Mouse (Mus musculus) heart, adult 2 months (tissue): Measurements from ENCODE around the gene Duoxa2. TPM values are rescaled to one million over a fixed set of nuclear protein-coding genes. Genes with fewer than 3 reads are reported as not detected.

Experiments used
- DNase-seq, 2 experiments: peaks; one replicate each; pipeline ENCODE4 v3.0.0; 2021
- H3K27ac ChIP-seq: fragments of 200-600 bp; 2 replicates; pipeline ENCODE4 v1.8.1; 2022
- H3K27me3 ChIP-seq: fragments of 200-500 bp; 2 replicates; pipeline ENCODE4 v1.6.1; 2012; ENCODE audit warnings: mild to moderate bottlenecking, low read length, inconsistent platforms, mixed read lengths; ENCODE audit not compliant: control insufficient read depth, insufficient read depth
- H3K36me3 ChIP-seq: fragments of 200-500 bp; 2 replicates; pipeline ENCODE4 v1.6.1; 2012; ENCODE audit warnings: low read length, inconsistent platforms; ENCODE audit not compliant: control insufficient read depth, insufficient read depth
- H3K4me1 ChIP-seq: fragments of 200-500 bp; 2 replicates; pipeline ENCODE4 v1.6.1; 2011; ENCODE audit warnings: low read length; ENCODE audit not compliant: control insufficient read depth, insufficient read depth
- H3K4me3 ChIP-seq: fragments of 200-600 bp; 2 replicates; pipeline ENCODE4 v1.8.1; 2022
- H3K79me2 ChIP-seq: fragments of 200-500 bp; replicated peaks from 2 replicates; pipeline ENCODE4 v1.6.1; 2012; ENCODE audit warnings: mild to moderate bottlenecking, inconsistent platforms, low read length, moderate library complexity, mixed read lengths; ENCODE audit not compliant: control insufficient read depth, insufficient read depth
- H3K9ac ChIP-seq: fragments of 200-500 bp; 2 replicates; pipeline ENCODE4 v1.6.1; 2012; ENCODE audit warnings: low read depth, mild to moderate bottlenecking, control low read depth, inconsistent platforms, low read length, mixed read lengths
- CTCF ChIP-seq: fragments of 200-600 bp; IDR thresholded peaks from 2 replicates; pipeline ENCODE4 v1.8.1; 2022; ENCODE audit warnings: antibody characterized with exemption, mild to moderate bottlenecking, moderate library complexity
- EP300 ChIP-seq: fragments of 200-500 bp; IDR thresholded peaks from 2 replicates; pipeline ENCODE4 v1.6.1; 2011; ENCODE audit warnings: low read depth, low read length, control low read depth; ENCODE audit not compliant: insufficient read depth
- POLR2A ChIP-seq: fragments of 200-500 bp; IDR thresholded peaks from 2 replicates; pipeline ENCODE4 v1.6.1; 2011; ENCODE audit warnings: mild to moderate bottlenecking, low read depth, low read length, control low read depth; ENCODE audit not compliant: insufficient read depth
- WGBS: fragments of 180-500 bp; shearing (Covaris S2); methylation state at CpG from one replicate; pipeline ENCODE4 v1.1.7; 2018; 5-methylcytosine and 5-hydroxymethylcytosine counted together
- intact Hi-C: fragments of 180-260 bp; cut with DNase I; formaldehyde crosslinking; loops from one replicate; pipeline ENCODE4 v1.15.1; 2025
- polyA plus RNA-seq: library from polyadenylated mRNA; depleted of rRNA; stranded (reverse); fragments of >200 nt; gene quantifications from 2 replicates; pipeline ENCODE4 v1.2.3, GENCODE M21; 2012
- total RNA-seq, 2 experiments: library from RNA; stranded (reverse); gene quantifications; 2 replicates each; pipeline ENCODE4 v1.2.3; 2021

Gene Duoxa2
- total and polyA plus RNA-seq, 3 experiments, result 0.18 to 0.23 (median 0.21) TPM

DNA sequence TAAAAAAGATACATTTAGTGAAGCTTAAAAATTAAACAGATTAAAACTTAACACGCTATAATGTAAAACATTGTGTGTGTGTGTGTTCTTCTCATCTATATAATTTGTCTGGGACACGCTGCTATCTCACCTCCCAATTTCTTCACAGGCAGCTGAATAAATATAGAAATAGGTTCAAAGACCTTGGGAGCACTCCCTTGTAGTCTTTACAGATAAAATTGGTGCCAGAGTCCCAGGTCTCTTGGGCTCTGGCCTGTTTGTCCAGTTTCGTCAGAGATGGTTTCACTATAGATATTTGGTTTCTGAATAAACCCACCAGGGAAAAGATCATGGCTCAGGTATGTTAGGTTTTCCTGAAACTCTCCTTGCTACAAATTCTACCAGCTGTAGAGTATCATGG lies 19.9 kb upstream of the Duoxa2 start:
- Histone ChIP-seq H3K27ac (no peak overlapping the region), H3K4me1 (no peaks in the 10 kb centered on the region), H3K79me2 (no peaks in the 10 kb centered on the region), H3K36me3 (no peaks in the 10 kb centered on the region), H3K9ac (no peak overlapping the region), H3K27me3 (no peaks in the 10 kb centered on the region; the same call in 1 of the 2 replicates), H3K4me3 (no peak overlapping the region)
- no peak for DNase-seq
- WGBS, result 78% methylated on average over 3 of the region's 3 CpGs
- intact Hi-C loops, result no loop called here
- TF ChIP-seq CTCF (no peak), EP300 (no peak), POLR2A (no peak)

DNA sequence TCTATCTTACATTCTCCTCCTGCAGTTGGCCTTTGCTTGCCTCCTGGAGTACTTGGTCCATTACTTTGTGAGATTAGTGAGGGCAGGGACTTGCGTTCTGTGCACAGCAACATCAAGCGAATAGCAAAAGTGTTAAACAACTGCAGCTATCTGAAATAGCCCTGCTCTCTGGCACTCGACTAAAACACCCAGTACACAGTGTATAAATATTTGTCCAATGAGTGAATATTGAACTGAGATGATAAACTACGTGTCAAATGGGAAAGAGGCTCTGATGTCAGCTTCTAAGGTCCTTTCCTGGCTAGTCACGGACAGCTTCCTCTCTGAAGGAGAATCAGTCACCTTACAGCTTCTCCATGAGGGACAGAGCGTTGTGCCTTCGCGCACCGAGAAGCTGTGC lies 14.6 kb upstream of the Duoxa2 start:
- Histone ChIP-seq H3K36me3 (no peaks in the 10 kb centered on the region), H3K9ac (no peak overlapping the region), H3K27ac (no peak overlapping the region), H3K4me1 (peaks cover 3% of the 10 kb centered on the region; the same call in 1 of the 2 replicates), H3K27me3 (no peaks in the 10 kb centered on the region; the same call in 1 of the 2 replicates), H3K4me3 (no peak overlapping the region), H3K79me2 (no peaks in the 10 kb centered on the region)
- intact Hi-C loops, result no loop called here
- 82% methylated on average over 9 of the region's 9 CpGs for WGBS
- TF ChIP-seq POLR2A (no peak), CTCF (no peak), EP300 (no peak)
- no peak for DNase-seq

DNA sequence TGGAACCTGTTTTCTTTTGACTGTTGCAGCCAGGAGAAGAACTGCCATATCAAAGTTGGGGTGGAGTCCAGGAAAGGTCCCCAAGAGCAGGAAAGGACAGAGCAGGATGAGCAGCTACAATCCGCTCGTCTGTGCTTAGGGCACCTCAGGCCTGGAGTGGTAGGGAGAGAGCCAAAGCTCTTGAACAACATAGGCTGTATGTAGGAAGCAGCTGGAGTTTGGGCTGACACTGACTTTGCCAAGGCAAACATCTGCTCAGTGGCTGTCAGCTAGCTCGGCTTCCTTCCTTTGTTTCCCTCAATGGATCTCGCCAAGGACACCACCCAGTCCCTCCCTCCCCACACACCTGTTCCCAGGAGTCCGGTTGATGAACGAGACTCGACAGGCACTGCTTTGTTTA lies 12.6 kb upstream of the Duoxa2 start:
- DNase-seq, result peak in 1 of 2 experiments; percentile 46
- intact Hi-C loops, result no loop called here

GRCm38 (mm10) chr2:122294916-122295315 lies 3.8 kb upstream of the Duoxa2 start:
- no peak for DNase-seq
- WGBS, result 12% methylated on average over 7 of the region's 7 CpGs
- no peak for TF ChIP-seq CTCF
- no peak for TF ChIP-seq POLR2A
- TF ChIP-seq EP300, result no peak
- no peaks in the 10 kb centered on the region for H3K36me3 ChIP-seq
- intact Hi-C loops, result no loop called here
- peaks cover 16% of the 10 kb centered on the region for H3K27me3 ChIP-seq
- no peak overlapping the region for H3K9ac ChIP-seq
- no peak overlapping the region for H3K27ac ChIP-seq
- H3K79me2 ChIP-seq, result no peaks in the 10 kb centered on the region
- H3K4me1 ChIP-seq, result no peaks in the 10 kb centered on the region
- H3K4me3 ChIP-seq, result no peak overlapping the region

More for the DNA sequence above, 12.6 kb upstream of the Duoxa2 start:
- Histone ChIP-seq H3K9ac (no peak overlapping the region), H3K4me1 (peaks cover 3% of the 10 kb centered on the region; the same call in 1 of the 2 replicates), H3K27ac (no peak overlapping the region), H3K36me3 (no peaks in the 10 kb centered on the region), H3K4me3 (no peak overlapping the region), H3K27me3 (no peaks in the 10 kb centered on the region), H3K79me2 (no peaks in the 10 kb centered on the region)
- WGBS, result 36% methylated on average over 7 of the region's 7 CpGs
- peak; percentile 42; the same call in 1 of the 2 replicates for TF ChIP-seq EP300
- TF ChIP-seq CTCF, result no peak

DNA sequence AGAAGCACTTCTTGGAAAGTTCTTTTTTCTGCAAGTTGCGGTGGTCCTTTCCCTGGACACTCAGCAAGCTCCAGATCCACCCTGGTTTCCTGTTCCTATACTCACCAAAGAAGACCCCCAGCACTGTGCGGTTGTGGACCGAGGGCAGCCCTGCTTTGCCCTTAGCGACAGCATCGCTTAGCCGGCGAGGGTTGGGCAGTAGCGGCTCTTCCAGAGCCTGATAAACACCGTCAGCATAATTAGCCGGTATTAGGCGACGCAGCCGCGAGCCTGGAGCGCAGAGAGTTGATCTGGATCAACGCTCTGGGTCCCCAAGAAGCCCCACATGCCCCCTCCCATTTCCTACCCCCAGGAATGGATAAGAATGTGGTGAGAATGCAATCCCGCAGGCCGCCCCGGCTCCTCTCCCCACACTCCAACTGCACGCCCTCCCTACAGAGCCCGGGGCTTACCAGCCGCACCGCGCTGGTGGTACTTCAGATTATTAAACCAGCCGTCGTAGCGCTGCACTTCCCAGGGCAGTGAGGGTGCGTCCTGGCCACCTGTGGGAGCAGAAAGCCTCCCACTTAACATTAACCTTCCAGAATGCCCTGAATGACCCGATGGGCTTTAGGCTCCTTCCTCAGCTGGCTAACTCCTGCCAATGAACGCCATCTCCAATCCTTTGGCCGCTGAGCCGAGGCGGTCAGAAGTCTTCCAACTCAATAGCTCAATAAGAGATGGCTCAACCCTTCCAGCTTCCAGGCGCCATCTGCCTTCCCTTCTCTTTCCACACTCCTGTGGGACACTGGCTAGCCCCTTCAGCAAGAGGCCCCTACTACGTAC lies 1.2 kb upstream of the Duoxa2 start:
- H3K79me2 ChIP-seq, result no peaks in the 10 kb centered on the region
- no peak for DNase-seq
- peaks cover 1% of the 10 kb centered on the region; the same call in 1 of the 2 replicates for H3K4me1 ChIP-seq
- no peak overlapping the region for H3K4me3 ChIP-seq
- no peaks in the 10 kb centered on the region for H3K36me3 ChIP-seq
- 3% methylated on average over 35 of the region's 35 CpGs for WGBS
- TF ChIP-seq CTCF (no peak), POLR2A (no peak), EP300 (no peak)
- intact Hi-C loops, result no loop called here
- no peak overlapping the region for H3K27ac ChIP-seq
- H3K9ac ChIP-seq, result no peak overlapping the region
- peaks cover 31% of the 10 kb centered on the region for H3K27me3 ChIP-seq

DNA sequence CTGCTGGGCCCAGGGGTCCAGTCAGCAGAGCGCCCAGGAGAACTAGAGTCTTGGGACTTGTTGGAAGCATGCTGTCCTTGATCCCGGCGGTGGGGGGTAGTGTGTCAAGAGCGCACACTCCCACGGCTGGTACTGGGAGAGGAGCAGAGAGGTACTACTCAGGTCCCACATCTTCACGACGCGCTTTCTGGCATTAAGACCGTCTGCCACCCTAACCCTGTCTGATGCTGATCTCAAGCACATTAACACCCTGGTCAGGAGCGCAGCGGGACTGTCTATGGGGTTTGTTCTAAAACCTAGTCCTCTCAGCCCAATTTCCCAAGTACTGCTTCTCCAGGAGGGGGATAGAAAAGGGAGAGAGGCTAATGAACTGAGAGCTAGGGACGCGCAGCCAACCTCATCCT lies 602 bp upstream of the Duoxa2 start, which contains the start of gene Duox2:
Duox2 (minus strand) TSS at position 354 of the 404 bp plus-strand sequence.
- intact Hi-C loops, result no loop called here
- Histone ChIP-seq H3K79me2 (no peaks in the 10 kb centered on the region), H3K4me3 (peak within 1 kb of the TSS; percentile 33), H3K27me3 (peaks cover 31% of the 10 kb centered on the region), H3K9ac (no peak within 1 kb of the TSS), H3K27ac (no peak within 1 kb of the TSS), H3K4me1 (peaks cover 1% of the 10 kb centered on the region; the same call in 1 of the 2 replicates), H3K36me3 (no peaks in the 10 kb centered on the region)
- DNase-seq, result no peak
- 5% methylated on average over 13 of the region's 13 CpGs for WGBS
- TF ChIP-seq POLR2A, result no peak
- TF ChIP-seq CTCF, result no peak
- no peak for TF ChIP-seq EP300
